Mouse (Mus musculus): ENCODE data around the gene Dvl3.

DNA sequence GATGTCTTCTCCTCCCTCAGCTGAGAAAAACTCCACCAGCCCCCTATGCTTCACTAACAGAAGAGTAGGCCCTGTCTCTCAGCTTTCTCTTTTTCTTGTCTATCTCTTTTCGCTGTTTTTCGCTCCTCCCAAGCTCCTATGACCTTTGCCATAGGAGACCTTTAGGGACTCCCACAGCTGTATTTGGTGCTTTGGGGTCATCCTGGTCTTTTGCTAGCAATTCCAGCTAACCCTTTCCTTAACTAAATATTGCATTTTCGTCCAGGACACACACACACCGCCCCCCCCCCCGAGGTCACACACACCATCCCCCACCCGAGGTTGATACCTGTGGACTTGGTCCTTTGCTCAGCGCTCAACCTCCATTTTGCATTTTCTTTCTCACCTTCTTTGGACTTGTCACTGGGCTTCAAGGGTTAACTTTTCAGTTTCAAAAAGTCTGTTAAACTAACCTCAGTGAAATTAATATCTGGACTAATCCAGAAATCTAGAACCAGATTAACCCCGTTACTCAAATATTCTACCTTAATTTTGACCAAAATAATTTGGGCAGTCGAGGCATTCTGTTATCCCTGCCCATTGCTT is 19.4 kb downstream of the Dvl3 start:
- TF ChIP-seq SMC3 (IDR thresholded peaks at IDR 0.05; ENCODE audit: low read depth, low read length) (no peak), CHD1 (IDR thresholded peaks at IDR 0.05; ENCODE audit: low read depth, low read length) (no peak), JUN (IDR thresholded peaks at IDR 0.05; ENCODE audit: insufficient read depth, low read depth, low read length) (no peak), ELF1 (IDR thresholded peaks at IDR 0.05; ENCODE audit: low read depth, low read length) (no peak), POLR2A (IDR thresholded peaks at IDR 0.05; ENCODE audit: low read depth, low read length) (no peak), CTCF (conservative IDR thresholded peaks at IDR 0.05 in 1 of 2, IDR thresholded peaks at IDR 0.05 in 1 of 2; ENCODE audit: low read depth in 2 of 2, low read length in 2 of 2) (no peak), ZNF384 (IDR thresholded peaks at IDR 0.05; ENCODE audit: low read depth, low read length) (no peak), TCF12 (IDR thresholded peaks at IDR 0.05; ENCODE audit: low read depth, low read length) (no peak), KAT2A (IDR thresholded peaks at IDR 0.05; ENCODE audit: insufficient replicate concordance, low read length) (no peak), E2F4 (IDR thresholded peaks at IDR 0.05; ENCODE audit: insufficient replicate concordance, low read depth, low read length) (no peak), ETS1 (conservative IDR thresholded peaks at IDR 0.05; ENCODE audit: low read depth, low read length) (no peak), USF1 (IDR thresholded peaks at IDR 0.05; ENCODE audit: low read depth, low read length) (no peak), MAFK (IDR thresholded peaks at IDR 0.05; ENCODE audit: insufficient replicate concordance, low read length) (no peak)

All from CH12.LX (cell line).